Mouse (Mus musculus): Measurements from ENCODE around the gene Emc9. TPM values are rescaled to one million over a fixed set of nuclear protein-coding genes. Genes with fewer than 3 reads are reported as not detected.

Gene Emc9
- polyA plus RNA-seq (2017; shearing (Covaris generic)) = 10 to 100 TPM; 19.1 to 25.6 (median 23.3) TPM

- ATAC-seq = peak; percentile 80
Observed at GRCm38 (mm10) chr14:55584702-55585565, at the start of gene Emc9. Emc9 (minus strand) TSS chr14:55585302.

GRCm38 (mm10) chr14:55629312-55629711 is 44.2 kb upstream of the Emc9 start:
- ATAC-seq = peak; percentile 65

GRCm38 (mm10) chr14:55628077-55628827 is 43.1 kb upstream of the Emc9 start:
- no peak for ATAC-seq

- no peak for ATAC-seq
Observed at GRCm38 (mm10) chr14:55618486-55619195, 33.5 kb upstream of the Emc9 start.

DNA sequence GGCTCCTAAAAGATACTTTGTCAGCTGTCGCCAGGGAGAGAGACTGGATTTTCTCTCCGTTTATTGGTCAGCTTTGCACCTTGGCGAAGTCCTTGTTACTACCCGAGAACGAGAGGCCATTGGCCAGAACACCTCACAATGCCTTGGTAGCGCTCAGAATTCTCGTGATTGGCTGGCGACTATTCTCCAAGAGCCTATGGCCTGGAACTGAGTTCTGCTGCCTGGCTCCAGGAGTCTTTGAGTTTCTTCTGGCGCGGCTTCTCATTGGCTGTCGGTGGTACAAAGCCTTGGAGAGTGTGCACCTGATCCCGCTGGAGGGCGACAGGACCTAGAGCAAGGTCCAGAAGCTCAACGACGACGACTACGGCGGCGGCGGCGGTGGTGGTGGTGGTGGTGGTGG is 32.7 kb upstream of the Emc9 start, which contains the start of gene Rec8:
Gene Rec8 (plus strand): TSS at position 216 of the 400 bp plus-strand sequence.
- peak; percentile 60 for ATAC-seq

- no peak for ATAC-seq
Observed at GRCm38 (mm10) chr14:55616844-55617243, 31.7 kb upstream of the Emc9 start.

DNA sequence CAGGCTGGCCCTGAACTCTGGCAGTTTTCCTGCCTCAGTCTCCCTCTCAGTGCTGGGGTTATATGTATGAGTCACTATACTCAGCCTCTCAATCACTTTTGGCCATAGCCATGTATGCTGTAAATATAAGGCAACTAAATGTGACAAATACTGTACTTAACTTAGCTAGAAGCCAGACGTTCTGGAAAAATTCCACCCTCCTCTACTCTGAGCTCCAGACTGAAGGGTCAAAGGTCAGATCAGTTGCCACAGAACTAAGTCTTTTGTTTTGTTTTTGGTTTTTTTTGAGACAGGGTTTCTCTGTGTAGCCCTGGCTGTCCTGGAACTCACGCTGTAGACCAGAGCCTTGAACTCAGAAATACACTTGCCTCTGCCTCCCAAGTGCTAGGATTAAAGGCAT is 30.8 kb upstream of the Emc9 start:
- no peak for ATAC-seq

DNA sequence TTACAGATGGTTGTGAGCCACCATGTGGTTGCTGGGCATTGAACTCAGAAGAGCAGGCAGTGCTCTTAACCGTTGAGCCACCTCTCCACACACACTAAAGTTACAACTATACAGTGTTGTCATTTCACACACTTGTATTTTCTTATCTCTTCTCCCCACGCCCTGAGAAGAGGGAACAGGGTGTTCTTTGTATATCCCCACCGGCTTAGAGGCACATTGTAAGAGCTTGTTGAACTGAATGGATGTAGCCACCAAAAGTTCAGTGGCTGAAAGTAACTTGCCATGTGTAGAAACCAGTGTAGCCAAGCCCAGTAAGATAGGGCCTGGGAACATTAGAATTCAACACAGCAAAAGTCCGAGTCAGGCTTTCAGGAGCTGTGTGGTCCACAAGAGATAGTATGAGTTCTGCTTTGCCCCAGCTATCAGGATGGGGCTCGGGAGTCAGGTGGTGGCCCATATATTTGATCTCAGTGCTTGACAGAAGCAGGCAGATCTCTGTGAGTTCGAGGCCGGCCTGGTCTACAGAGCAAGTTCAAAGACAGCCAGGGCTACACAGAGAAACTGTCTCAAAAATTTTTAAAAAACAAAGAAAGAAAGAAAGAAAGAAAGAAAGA is 29.6 kb upstream of the Emc9 start:
- no peak for ATAC-seq

- no peak for ATAC-seq
Observed at GRCm38 (mm10) chr14:55613346-55613745, 28.2 kb upstream of the Emc9 start.

- ATAC-seq = no peak
Observed at GRCm38 (mm10) chr14:55608339-55608738, 23.2 kb upstream of the Emc9 start.

DNA sequence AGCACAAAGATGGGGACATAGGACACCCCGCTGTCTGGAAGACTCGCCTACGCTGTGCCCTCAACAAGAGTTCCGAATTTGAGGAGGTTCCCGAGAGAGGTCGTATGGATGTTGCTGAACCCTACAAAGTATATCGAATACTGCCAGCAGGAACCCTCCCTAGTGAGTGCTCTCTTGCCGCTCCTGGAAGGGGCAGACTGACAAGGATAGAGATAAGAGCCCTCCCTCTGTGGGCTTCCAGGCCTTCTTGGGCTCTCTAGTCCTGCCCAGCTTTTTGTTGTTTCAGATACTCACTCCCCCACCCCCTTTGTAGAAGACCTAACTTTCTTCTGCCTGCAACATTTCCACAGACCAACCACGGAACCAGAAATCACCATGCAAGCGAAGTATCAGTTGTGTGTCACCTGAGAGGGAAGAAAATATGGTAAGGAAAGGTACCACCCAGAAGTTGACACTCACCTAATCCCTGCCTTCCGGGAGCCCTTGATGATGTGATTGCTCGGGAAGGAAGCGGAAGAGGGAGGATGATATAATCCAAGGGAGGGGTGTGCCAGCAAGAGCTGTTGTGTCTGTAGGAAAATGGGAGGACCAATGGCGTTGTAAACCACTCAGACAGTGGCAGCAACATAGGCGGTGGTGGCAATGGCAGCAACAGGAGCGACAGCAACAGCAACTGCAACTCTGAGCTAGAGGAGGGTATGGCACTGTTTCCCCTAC is 20.8 kb upstream of the Emc9 start:
- ATAC-seq = no peak

DNA sequence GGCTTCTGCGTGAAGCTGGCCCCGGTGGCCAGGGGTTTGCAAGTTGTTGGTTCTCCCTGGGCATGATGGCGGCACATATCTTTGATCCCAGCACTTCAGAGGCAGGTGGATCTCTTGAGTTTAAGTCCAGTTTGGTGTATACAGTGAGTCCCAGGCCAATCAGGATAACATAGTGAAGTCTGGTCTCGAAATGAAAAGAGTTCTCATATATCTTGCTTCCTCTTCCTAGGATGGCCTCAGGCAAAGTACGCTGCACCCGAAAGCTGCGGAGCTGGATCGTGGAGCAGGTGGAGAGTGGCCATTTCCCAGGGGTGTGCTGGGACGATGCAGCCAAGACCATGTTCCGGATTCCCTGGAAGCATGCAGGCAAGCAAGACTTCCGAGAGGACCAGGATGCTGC is 19.7 kb upstream of the Emc9 start:
- ATAC-seq = no peak

GRCm38 (mm10) chr14:55603633-55604576 is 18.8 kb upstream of the Emc9 start:
- ATAC-seq = peak; percentile 97

DNA sequence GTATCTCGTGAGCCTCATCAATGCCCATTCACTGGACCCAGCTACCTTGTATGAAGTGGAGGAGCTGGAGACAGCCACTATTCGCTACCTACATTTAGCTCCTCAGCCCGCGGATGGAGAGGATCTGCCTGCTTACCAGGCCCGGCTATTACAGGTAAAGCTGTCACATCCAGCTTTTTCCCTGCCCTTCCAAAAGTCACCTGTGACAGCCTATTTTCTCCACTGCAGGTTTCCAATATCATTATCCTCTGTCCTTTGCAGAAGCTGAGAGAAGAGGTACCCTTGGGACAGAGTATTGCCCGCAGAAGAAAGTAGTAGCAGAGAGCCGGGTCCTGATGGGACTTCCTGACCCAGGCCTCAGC is 18.1 kb upstream of the Emc9 start, which contains the start of gene Irf9:
Gene Irf9 (plus strand): TSS at position 301 of the 362 bp plus-strand sequence.
- ATAC-seq = no peak

DNA sequence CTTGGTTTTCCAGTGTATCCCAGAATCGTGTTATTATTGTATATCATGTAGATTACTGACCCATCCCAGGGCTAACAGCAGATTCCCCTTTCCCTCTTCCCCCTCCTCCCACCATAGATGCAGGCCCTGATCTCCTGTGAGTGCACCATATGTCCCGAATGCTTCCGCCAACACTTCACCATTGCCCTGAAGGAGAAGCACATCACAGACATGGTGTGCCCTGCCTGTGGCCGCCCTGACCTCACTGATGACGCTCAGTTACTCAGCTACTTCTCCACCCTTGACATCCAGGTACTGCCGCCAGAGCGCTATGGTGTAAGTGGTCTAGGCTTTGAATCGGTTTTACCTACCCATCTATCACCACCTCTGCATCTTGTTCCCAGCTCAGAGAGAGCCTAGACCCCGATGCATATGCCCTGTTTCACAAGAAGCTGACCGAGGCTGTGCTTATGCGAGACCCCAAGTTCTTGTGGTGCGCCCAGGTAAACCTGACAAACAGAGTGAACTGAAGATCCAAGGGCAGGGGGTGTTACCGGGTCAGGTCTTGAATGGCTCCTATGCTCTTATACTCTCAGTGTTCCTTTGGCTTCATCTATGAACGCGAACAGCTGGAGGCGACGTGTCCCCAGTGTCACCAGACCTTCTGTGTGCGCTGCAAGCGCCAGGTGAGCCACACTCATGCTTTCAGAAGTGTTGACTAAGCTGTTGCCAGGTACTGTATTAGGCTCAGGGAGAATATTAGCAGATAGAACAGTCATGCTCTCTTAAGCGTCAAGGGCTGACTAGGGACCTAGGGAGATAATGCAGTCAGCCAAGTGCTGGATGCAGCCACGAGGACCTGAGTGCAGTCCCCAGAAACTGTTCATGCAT is 13.7 kb upstream of the Emc9 start:
- ATAC-seq = no peak

- no peak for ATAC-seq
Observed at GRCm38 (mm10) chr14:55596036-55596690, 11.1 kb upstream of the Emc9 start.

DNA sequence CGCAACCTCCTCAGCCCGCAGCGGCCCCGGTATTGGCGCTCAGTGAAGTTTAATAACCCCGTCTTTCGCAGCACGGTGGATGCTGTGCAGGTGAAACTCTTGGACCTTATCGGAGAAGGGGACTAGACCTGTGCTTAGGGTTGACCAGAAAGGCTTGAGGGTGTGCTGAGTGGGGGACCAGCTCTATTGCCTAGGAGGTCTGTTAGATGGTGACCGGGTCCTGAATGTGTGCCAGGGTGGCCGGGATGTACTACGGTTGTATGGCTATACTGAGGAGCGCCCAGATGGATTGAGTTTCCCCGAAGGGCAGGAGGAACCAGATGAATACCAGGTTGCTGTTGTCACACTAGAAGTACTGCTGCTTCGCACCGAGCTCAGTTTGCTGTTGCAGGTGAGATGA is 7.1 kb upstream of the Emc9 start:
- ATAC-seq = no peak

- peak; percentile 75 for ATAC-seq
Observed at GRCm38 (mm10) chr14:55591331-55591891, 6.3 kb upstream of the Emc9 start, which contains the start of gene Rnf31. Rnf31 (plus strand) TSS chr14:55591708.
